Mouse (Mus musculus): ENCODE measurements around the gene Lsm6. TPM values are rescaled to one million over a fixed set of nuclear protein-coding genes. Genes with fewer than 3 reads are reported as not detected.

Lsm6 gene
- polyA plus RNA-seq, 1 experiment: 120 TPM

- Histone ChIP-seq H3K27ac (ENCODE audit: insufficient read depth, low read length) (no peak overlapping the region), H3K4me3 (replicated peaks; ENCODE audit: insufficient read depth, low read depth, low read length) (no peak overlapping the region), H3K27me3 (ENCODE audit: control insufficient read depth, insufficient read depth, low read length) (no peaks in the 10 kb centered on the region), H3K4me1 (ENCODE audit: control insufficient read depth, insufficient read depth, low read length) (no peaks in the 10 kb centered on the region)
- no peak for DNase-seq
- no peak for TF ChIP-seq POLR2A (IDR thresholded peaks at IDR 0.05; ENCODE audit: borderline replicate concordance, insufficient read depth, low read length)
- no peak for TF ChIP-seq CTCF (IDR thresholded peaks at IDR 0.05; ENCODE audit: borderline replicate concordance, insufficient read depth, low read depth, low read length)
Measured at GRCm38 (mm10) chr8:78764976-78765375, 56.0 kb downstream of the Lsm6 start.

GRCm38 (mm10) chr8:78759139-78759538, 61.8 kb downstream of the Lsm6 start:
- H3K27ac ChIP-seq (ENCODE audit: insufficient read depth, low read length): no peak overlapping the region
- H3K4me3 ChIP-seq (replicated peaks; ENCODE audit: insufficient read depth, low read depth, low read length): no peak overlapping the region
- H3K4me1 ChIP-seq (ENCODE audit: control insufficient read depth, insufficient read depth, low read length): no peaks in the 10 kb centered on the region
- no peak for DNase-seq
- no peak for TF ChIP-seq POLR2A (IDR thresholded peaks at IDR 0.05; ENCODE audit: borderline replicate concordance, insufficient read depth, low read length)
- TF ChIP-seq CTCF (IDR thresholded peaks at IDR 0.05; ENCODE audit: borderline replicate concordance, insufficient read depth, low read depth, low read length): no peak
- no peaks in the 10 kb centered on the region for H3K27me3 ChIP-seq (ENCODE audit: control insufficient read depth, insufficient read depth, low read length)

- 86% methylated on average over 4 of the region's 4 CpGs for WGBS
- H3K27ac ChIP-seq (ENCODE audit: insufficient read depth, low read length): no peak overlapping the region
- H3K4me3 ChIP-seq (replicated peaks; ENCODE audit: insufficient read depth, low read depth, low read length): no peak overlapping the region
- no peak for DNase-seq
- H3K4me1 ChIP-seq (ENCODE audit: control insufficient read depth, insufficient read depth, low read length): no peaks in the 10 kb centered on the region
- no peaks in the 10 kb centered on the region for H3K27me3 ChIP-seq (ENCODE audit: control insufficient read depth, insufficient read depth, low read length)
- TF ChIP-seq POLR2A (IDR thresholded peaks at IDR 0.05; ENCODE audit: borderline replicate concordance, insufficient read depth, low read length) (no peak), CTCF (IDR thresholded peaks at IDR 0.05; ENCODE audit: borderline replicate concordance, insufficient read depth, low read depth, low read length) (no peak)
Measured at GRCm38 (mm10) chr8:78754986-78755385, 66.0 kb downstream of the Lsm6 start.

Other genes starting within 250 kb of the Lsm6 start
- 24.7 and 27.8 TPM in 2 replicates for gene Zfp827, start 207.3 kb upstream of the Lsm6 start, polyA plus RNA-seq (2012; rRNA removed)